Mouse (Mus musculus) bone marrow, adult 2 months (tissue): Measurements from ENCODE around the gene Glis3.

ENCODE experiments used
- CTCF ChIP-seq: fragments of 200-500 bp; IDR thresholded peaks from 2 replicates; pipeline ENCODE4 v1.5.1; 2011; ENCODE audit warnings: low read length, control low read depth; ENCODE audit not compliant: control insufficient read depth, insufficient read depth
- POLR2A ChIP-seq: fragments of 200-500 bp; IDR thresholded peaks from 2 replicates; pipeline ENCODE4 v1.6.1; 2011; ENCODE audit warnings: low read depth, mild to moderate bottlenecking, control low read depth, low read length, borderline replicate concordance; ENCODE audit not compliant: control insufficient read depth

- TF ChIP-seq CTCF (no peak), POLR2A (no peak)
These were observed 226.8 kb downstream of the Glis3 start for GRCm38 (mm10) chr19:28452951-28453520.
